Mouse (Mus musculus): ENCODE measurements around the gene Rpl13a. TPM values are rescaled to one million over a fixed set of nuclear protein-coding genes. Genes with fewer than 3 reads are reported as not detected.

The Rpl13a gene
- total and polyA plus RNA-seq, 2 experiments from 2014 or later = 780 to 1,972 TPM

GRCm38 (mm10) chr7:45134544-45135026 is 6.0 kb upstream of the Rpl13a start:
- no peak for DNase-seq (ENCODE audit: low spot score)
- no peak overlapping the region for H3K27ac ChIP-seq (ENCODE audit: low read depth)
- H3K9me3 ChIP-seq (replicated peaks; ENCODE audit: control insufficient read depth, low read length) = no peaks in the 10 kb centered on the region
- 21% methylated on average over 12 of the region's 12 CpGs for WGBS
- ATAC-seq (ENCODE audit: insufficient read depth, low read depth) = no peak
- no peak overlapping the region for H3K4me3 ChIP-seq (ENCODE audit: low read depth, low read length)
- H3K4me2 ChIP-seq (ENCODE audit: low read depth, low read length) = no peak overlapping the region
- no peak for TF ChIP-seq EP300 (IDR thresholded peaks at IDR 0.05; ENCODE audit: low read depth)
- TF ChIP-seq CTCF (IDR thresholded peaks at IDR 0.05; ENCODE audit: low read depth) = no peak
- no peaks in the 10 kb centered on the region for H3K27me3 ChIP-seq (ENCODE audit: control insufficient read depth, insufficient read depth, low read length)
- H3K36me3 ChIP-seq (replicated peaks; ENCODE audit: control insufficient read depth, insufficient read depth, low read length) = no peaks in the 10 kb centered on the region
- no peak overlapping the region for H3K9ac ChIP-seq (replicated peaks; ENCODE audit: low read depth, low read length)
- 0 out of 2 replicates have a peak, but pooled peaks cover 4% of the 10 kb centered on the region for H3K4me1 ChIP-seq (ENCODE audit: control insufficient read depth, insufficient read depth)

GRCm38 (mm10) chr7:45133446-45134159 is 5.0 kb upstream of the Rpl13a start:
- no peak overlapping the region for H3K4me2 ChIP-seq (ENCODE audit: low read depth, low read length)
- no peaks in the 10 kb centered on the region for H3K36me3 ChIP-seq (replicated peaks; ENCODE audit: control insufficient read depth, insufficient read depth, low read length)
- no peak overlapping the region for H3K27ac ChIP-seq (ENCODE audit: low read depth)
- H3K27me3 ChIP-seq (ENCODE audit: control insufficient read depth, insufficient read depth, low read length) = no peaks in the 10 kb centered on the region
- DNase-seq (ENCODE audit: low spot score) = no peak
- no peak for ATAC-seq (ENCODE audit: insufficient read depth, low read depth)
- 0 out of 2 replicates have a peak, but pooled peaks cover 8% of the 10 kb centered on the region for H3K4me1 ChIP-seq (ENCODE audit: control insufficient read depth, insufficient read depth)
- 82% methylated on average over 8 of the region's 8 CpGs for WGBS
- no peak overlapping the region for H3K9ac ChIP-seq (replicated peaks; ENCODE audit: low read depth, low read length)
- TF ChIP-seq EP300 (IDR thresholded peaks at IDR 0.05; ENCODE audit: low read depth) = no peak
- TF ChIP-seq CTCF (IDR thresholded peaks at IDR 0.05; ENCODE audit: low read depth) = 0 out of 2 replicates have a peak, but pooled peaks have one; percentile 8
- H3K4me3 ChIP-seq (ENCODE audit: low read depth, low read length) = no peak overlapping the region
- H3K9me3 ChIP-seq (replicated peaks; ENCODE audit: control insufficient read depth, low read length) = no peaks in the 10 kb centered on the region

GRCm38 (mm10) chr7:45131850-45132249 is 3.3 kb upstream of the Rpl13a start:
- Histone ChIP-seq H3K4me1 (ENCODE audit: control insufficient read depth, insufficient read depth) (peaks cover 18% of the 10 kb centered on the region), H3K9ac (replicated peaks; ENCODE audit: low read depth, low read length) (no peak overlapping the region; the same call in 1 of the 2 replicates), H3K36me3 (replicated peaks; ENCODE audit: control insufficient read depth, insufficient read depth, low read length) (peaks cover 4% of the 10 kb centered on the region), H3K9me3 (replicated peaks; ENCODE audit: control insufficient read depth, low read length) (no peaks in the 10 kb centered on the region), H3K4me2 (ENCODE audit: low read depth, low read length) (no peak overlapping the region), H3K27ac (ENCODE audit: low read depth) (no peak overlapping the region), H3K4me3 (ENCODE audit: low read depth, low read length) (no peak overlapping the region), H3K27me3 (ENCODE audit: control insufficient read depth, insufficient read depth, low read length) (no peaks in the 10 kb centered on the region)
- DNase-seq (ENCODE audit: low spot score) (no peak), ATAC-seq (ENCODE audit: insufficient read depth, low read depth) (no peak)
- WGBS = 55% methylated on average over 11 of the region's 11 CpGs
- TF ChIP-seq EP300 (IDR thresholded peaks at IDR 0.05; ENCODE audit: low read depth) = no peak
- TF ChIP-seq CTCF (IDR thresholded peaks at IDR 0.05; ENCODE audit: low read depth) = no peak

DNA sequence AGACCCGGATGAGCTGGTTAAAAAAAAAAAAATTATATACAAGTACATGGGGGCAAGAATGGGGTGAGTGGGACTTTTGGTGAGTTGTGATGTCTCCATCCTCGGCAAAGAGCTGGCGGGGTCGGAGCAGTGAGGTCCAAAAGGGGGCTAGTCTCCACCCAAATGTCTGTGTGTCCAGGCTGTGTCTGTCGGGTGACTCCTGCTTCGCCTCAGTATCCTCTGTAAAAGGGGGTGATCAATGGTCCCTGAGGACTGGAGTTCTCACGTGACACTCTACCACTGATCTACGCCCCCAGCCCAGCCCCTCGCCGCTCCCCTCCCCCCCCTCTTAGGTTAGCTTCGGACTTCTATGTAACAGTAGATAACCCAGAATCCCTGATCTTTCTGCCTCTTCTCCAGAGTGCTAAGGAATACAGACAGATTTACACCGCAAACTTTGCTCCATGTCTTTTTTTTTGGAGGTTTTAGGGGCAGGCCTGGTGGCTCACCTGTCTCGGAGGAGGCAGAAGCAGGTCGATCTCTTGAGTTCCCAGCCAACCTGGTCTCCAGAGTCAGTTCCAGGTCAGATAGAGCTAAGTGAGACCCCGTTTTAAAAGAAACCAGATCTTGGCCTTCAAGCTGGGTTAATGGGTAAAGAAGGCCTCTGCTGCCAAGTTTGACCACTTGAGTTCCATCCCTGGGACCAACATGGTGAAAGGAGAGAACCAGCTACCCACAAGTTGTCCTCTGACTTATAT is 1.4 kb upstream of the Rpl13a start:
- WGBS = 65% methylated on average over 15 of the region's 15 CpGs
- Histone ChIP-seq H3K9me3 (replicated peaks; ENCODE audit: control insufficient read depth, low read length) (no peaks in the 10 kb centered on the region), H3K27ac (ENCODE audit: low read depth) (peak overlapping the region; percentile 81; the same call in 1 of the 2 replicates), H3K9ac (replicated peaks; ENCODE audit: low read depth, low read length) (0 out of 2 replicates have a peak overlapping the region, but pooled peaks have one; percentile 52), H3K36me3 (replicated peaks; ENCODE audit: control insufficient read depth, insufficient read depth, low read length) (peaks cover 23% of the 10 kb centered on the region), H3K4me3 (ENCODE audit: low read depth, low read length) (peak overlapping the region; percentile 45; the same call in 1 of the 2 replicates), H3K4me2 (ENCODE audit: low read depth, low read length) (peak overlapping the region; percentile 63), H3K4me1 (ENCODE audit: control insufficient read depth, insufficient read depth) (peaks cover 23% of the 10 kb centered on the region), H3K27me3 (ENCODE audit: control insufficient read depth, insufficient read depth, low read length) (no peaks in the 10 kb centered on the region)
- TF ChIP-seq CTCF (IDR thresholded peaks at IDR 0.05; ENCODE audit: low read depth) = no peak
- DNase-seq (ENCODE audit: low spot score) = no peak
- ATAC-seq (ENCODE audit: insufficient read depth, low read depth) = no peak

- ATAC-seq (ENCODE audit: insufficient read depth, low read depth) (peak; percentile 0; the same call in 1 of the 2 replicates), DNase-seq (ENCODE audit: low spot score) (peak; percentile 57)
- H3K4me2 ChIP-seq (ENCODE audit: low read depth, low read length) = peak overlapping the region; percentile 63
- H3K9me3 ChIP-seq (replicated peaks; ENCODE audit: control insufficient read depth, low read length) = no peaks in the 10 kb centered on the region
- WGBS = 6% methylated on average over 17 of the region's 17 CpGs
- H3K27me3 ChIP-seq (ENCODE audit: control insufficient read depth, insufficient read depth, low read length) = no peaks in the 10 kb centered on the region
- peak overlapping the region; percentile 81 for H3K27ac ChIP-seq (ENCODE audit: low read depth)
- H3K4me3 ChIP-seq (ENCODE audit: low read depth, low read length) = peak overlapping the region; percentile 45
- peaks cover 23% of the 10 kb centered on the region for H3K36me3 ChIP-seq (replicated peaks; ENCODE audit: control insufficient read depth, insufficient read depth, low read length)
- TF ChIP-seq EP300 (IDR thresholded peaks at IDR 0.05; ENCODE audit: low read depth) (no peak), CTCF (IDR thresholded peaks at IDR 0.05; ENCODE audit: low read depth) (no peak)
- H3K4me1 ChIP-seq (ENCODE audit: control insufficient read depth, insufficient read depth) = peaks cover 23% of the 10 kb centered on the region
- peak overlapping the region; percentile 52 for H3K9ac ChIP-seq (replicated peaks; ENCODE audit: low read depth, low read length)
Observed at GRCm38 (mm10) chr7:45129318-45129717, 757 bp upstream of the Rpl13a start.

All from heart, postnatal 0 days (tissue).